Mouse (Mus musculus) forebrain, embryonic 11.5 days (tissue): ENCODE data around the gene Ldha. TPM values are rescaled to one million over a fixed set of nuclear protein-coding genes. Genes with fewer than 3 reads are reported as not detected.

Experiments
- ATAC-seq: fragments of 200-750 bp; cut with Nextera tagmentation; replicated peaks from 2 replicates; pipeline ENCODE4 v1.8.0; 2017; ENCODE audit warnings: moderate TSS enrichment; ENCODE audit not compliant: low FRiP score
- DNase-seq: peaks from one replicate; pipeline ENCODE4 v3.0.0-alpha.2; 2017; ENCODE audit warnings: low spot score
- H3K27ac ChIP-seq: fragments of 300-500 bp; sonication (generic); 2 replicates; pipeline ENCODE4 v1.5.1; 2014; ENCODE audit warnings: low read depth, low read length
- H3K27me3 ChIP-seq: fragments of 300-500 bp; sonication (generic); 2 replicates; pipeline ENCODE4 v1.6.1; 2014; ENCODE audit warnings: mild to moderate bottlenecking, low read length, mixed read lengths; ENCODE audit not compliant: control insufficient read depth, insufficient read depth
- H3K36me3 ChIP-seq: fragments of 300-500 bp; sonication (generic); 2 replicates; pipeline ENCODE4 v1.6.1; 2014; ENCODE audit warnings: mild to moderate bottlenecking, low read length, moderate library complexity, mixed read lengths; ENCODE audit not compliant: control insufficient read depth, insufficient read depth
- H3K4me1 ChIP-seq: fragments of 300-500 bp; sonication (generic); replicated peaks from 2 replicates; pipeline ENCODE4 v1.6.1; 2014; ENCODE audit warnings: low read length, mixed read lengths; ENCODE audit not compliant: control insufficient read depth, insufficient read depth
- H3K4me2 ChIP-seq: fragments of 300-500 bp; sonication (generic); 2 replicates; pipeline ENCODE4 v1.6.1; 2014; ENCODE audit warnings: low read depth, mild to moderate bottlenecking, low read length, moderate library complexity, mixed read lengths; ENCODE audit not compliant: severe bottlenecking
- H3K4me3 ChIP-seq: fragments of 300-500 bp; sonication (generic); 2 replicates; pipeline ENCODE4 v1.5.1; 2014; ENCODE audit warnings: low read depth, low read length
- H3K9ac ChIP-seq: fragments of 300-500 bp; sonication (generic); 2 replicates; pipeline ENCODE4 v1.6.1; 2014; ENCODE audit warnings: low read length
- H3K9me3 ChIP-seq: fragments of 300-500 bp; sonication (generic); 2 replicates; pipeline ENCODE4 v1.6.1; 2016; ENCODE audit warnings: low read length, mixed read lengths; ENCODE audit not compliant: control insufficient read depth
- WGBS: fragments of 180-500 bp; shearing (Covaris S2); extraction: QIAGEN DNeasy Blood & Tissue Kit; methylation state at CpG from one replicate; pipeline ENCODE4 v1.1.7; 2014; 5-methylcytosine and 5-hydroxymethylcytosine counted together
- polyA plus RNA-seq: library from polyadenylated mRNA; unstranded; fragments of >200 nt; fragmentation: Nextera tagmentation; extraction: Ambion mirVana; gene quantifications from 2 replicates; pipeline ENCODE4 v1.2.1, GENCODE M21; 2014

Gene Ldha
- polyA plus RNA-seq, 1 experiment from 2014 or later: 2,020 TPM

GRCm38 (mm10) chr7:46833670-46834255, 7.5 kb upstream of the Ldha start:
- no peak for DNase-seq
- no peaks in the 10 kb centered on the region for H3K27me3 ChIP-seq
- peaks cover 1% of the 10 kb centered on the region; the same call in 1 of the 2 replicates for H3K4me1 ChIP-seq
- H3K4me3 ChIP-seq: no peak overlapping the region
- H3K4me2 ChIP-seq: no peak overlapping the region
- no peak for ATAC-seq
- H3K27ac ChIP-seq: no peak overlapping the region
- WGBS: 88% methylated on average over 7 of the region's 7 CpGs
- H3K9ac ChIP-seq: no peak overlapping the region
- H3K36me3 ChIP-seq: no peaks in the 10 kb centered on the region
- no peaks in the 10 kb centered on the region for H3K9me3 ChIP-seq

- ATAC-seq (no peak), DNase-seq (no peak)
- Histone ChIP-seq H3K27ac (no peak overlapping the region), H3K4me2 (no peak overlapping the region), H3K9me3 (no peaks in the 10 kb centered on the region), H3K27me3 (no peaks in the 10 kb centered on the region), H3K36me3 (no peaks in the 10 kb centered on the region), H3K4me3 (no peak overlapping the region), H3K9ac (no peak overlapping the region), H3K4me1 (peaks cover 5% of the 10 kb centered on the region; the same call in 1 of the 2 replicates)
- 22% methylated on average over 11 of the region's 14 CpGs for WGBS
These were observed 6.2 kb upstream of the Ldha start for GRCm38 (mm10) chr7:46834994-46835610.

GRCm38 (mm10) chr7:46836357-46836756, 4.9 kb upstream of the Ldha start:
- Histone ChIP-seq H3K27ac (no peak overlapping the region), H3K4me2 (no peak overlapping the region), H3K27me3 (no peaks in the 10 kb centered on the region), H3K9me3 (no peaks in the 10 kb centered on the region), H3K36me3 (no peaks in the 10 kb centered on the region), H3K9ac (no peak overlapping the region), H3K4me1 (peaks cover 5% of the 10 kb centered on the region; the same call in 1 of the 2 replicates), H3K4me3 (no peak overlapping the region)
- WGBS: 86% methylated on average over 5 of the region's 5 CpGs
- ATAC-seq: no peak
- no peak for DNase-seq

GRCm38 (mm10) chr7:46837073-46837472, 4.2 kb upstream of the Ldha start:
- H3K9ac ChIP-seq: no peak overlapping the region
- no peak overlapping the region for H3K4me3 ChIP-seq
- H3K4me1 ChIP-seq: peaks cover 5% of the 10 kb centered on the region; the same call in 1 of the 2 replicates
- H3K36me3 ChIP-seq: no peaks in the 10 kb centered on the region
- WGBS: 52% methylated on average over 5 of the region's 5 CpGs
- no peak overlapping the region for H3K4me2 ChIP-seq
- H3K27ac ChIP-seq: no peak overlapping the region
- DNase-seq (no peak), ATAC-seq (no peak)
- H3K9me3 ChIP-seq: no peaks in the 10 kb centered on the region
- no peaks in the 10 kb centered on the region for H3K27me3 ChIP-seq

- WGBS: 4% methylated on average over 8 of the region's 9 CpGs
These were observed 3.1 kb upstream of the Ldha start for GRCm38 (mm10) chr7:46838104-46838671.

GRCm38 (mm10) chr7:46838891-46839302, 2.4 kb upstream of the Ldha start:
- Histone ChIP-seq H3K36me3 (no peaks in the 10 kb centered on the region), H3K4me2 (no peak overlapping the region), H3K9me3 (no peaks in the 10 kb centered on the region), H3K27ac (no peak overlapping the region), H3K9ac (no peak overlapping the region), H3K4me3 (no peak overlapping the region), H3K27me3 (no peaks in the 10 kb centered on the region), H3K4me1 (peaks cover 5% of the 10 kb centered on the region; the same call in 1 of the 2 replicates)
- DNase-seq (peak; percentile 59), ATAC-seq (no peak)
- WGBS: 11% methylated on average over 8 of the region's 8 CpGs

More at GRCm38 (mm10) chr7:46838104-46838671, 3.1 kb upstream of the Ldha start:
- H3K4me3 ChIP-seq: no peak overlapping the region
- ATAC-seq (0 out of 2 replicates have a peak, but pooled peaks have one; percentile 26), DNase-seq (no peak)
- peak overlapping the region; percentile 21; the same call in 1 of the 2 replicates for H3K4me2 ChIP-seq
- peaks cover 5% of the 10 kb centered on the region; the same call in 1 of the 2 replicates for H3K4me1 ChIP-seq
- no peak overlapping the region for H3K27ac ChIP-seq
- no peak overlapping the region for H3K9ac ChIP-seq
- H3K36me3 ChIP-seq: no peaks in the 10 kb centered on the region
- H3K27me3 ChIP-seq: no peaks in the 10 kb centered on the region
- no peaks in the 10 kb centered on the region for H3K9me3 ChIP-seq

GRCm38 (mm10) chr7:46839446-46839845, 1.8 kb upstream of the Ldha start:
- no peak for ATAC-seq
- WGBS: 28% methylated on average over 7 of the region's 7 CpGs
- peaks cover 5% of the 10 kb centered on the region; the same call in 1 of the 2 replicates for H3K4me1 ChIP-seq

GRCm38 (mm10) chr7:46839861-46840260, 1.4 kb upstream of the Ldha start:
- H3K4me3 ChIP-seq: no peak overlapping the region
- H3K27me3 ChIP-seq: no peaks in the 10 kb centered on the region
- DNase-seq (no peak), ATAC-seq (no peak)
- H3K27ac ChIP-seq: no peak overlapping the region
- H3K36me3 ChIP-seq: no peaks in the 10 kb centered on the region
- H3K9ac ChIP-seq: no peak overlapping the region
- no peaks in the 10 kb centered on the region for H3K9me3 ChIP-seq
- WGBS: 72% methylated on average over 5 of the region's 5 CpGs
- peaks cover 5% of the 10 kb centered on the region; the same call in 1 of the 2 replicates for H3K4me1 ChIP-seq
- no peak overlapping the region for H3K4me2 ChIP-seq

More at GRCm38 (mm10) chr7:46839446-46839845, 1.8 kb upstream of the Ldha start:
- Histone ChIP-seq H3K4me2 (no peak overlapping the region), H3K9me3 (no peaks in the 10 kb centered on the region), H3K9ac (no peak overlapping the region), H3K27ac (no peak overlapping the region), H3K4me3 (no peak overlapping the region), H3K36me3 (no peaks in the 10 kb centered on the region), H3K27me3 (no peaks in the 10 kb centered on the region)
- no peak for DNase-seq
